Mouse (Mus musculus) lung, adult 2 months (tissue): Measurements from ENCODE around the gene Dusp28.

Source experiments
- CTCF ChIP-seq: fragments of 200-500 bp; IDR thresholded peaks from 2 replicates; pipeline ENCODE4 v1.5.1; 2011; ENCODE audit warnings: mild to moderate bottlenecking, low read length, control low read depth; ENCODE audit not compliant: insufficient read depth
- POLR2A ChIP-seq: fragments of 200-500 bp; IDR thresholded peaks from 2 replicates; pipeline ENCODE4 v1.6.1; 2011; ENCODE audit warnings: low read depth, mild to moderate bottlenecking, control low read depth, low read length, borderline replicate concordance; ENCODE audit errors: extremely low read depth

GRCm38 (mm10) chr1:92919775-92920174 lies 13.0 kb downstream of the Dusp28 start:
- TF ChIP-seq CTCF (no peak), POLR2A (no peak)
